Comparison of ENCODE assay signal across 20 mouse cellular contexts in the genomic region with DNA sequence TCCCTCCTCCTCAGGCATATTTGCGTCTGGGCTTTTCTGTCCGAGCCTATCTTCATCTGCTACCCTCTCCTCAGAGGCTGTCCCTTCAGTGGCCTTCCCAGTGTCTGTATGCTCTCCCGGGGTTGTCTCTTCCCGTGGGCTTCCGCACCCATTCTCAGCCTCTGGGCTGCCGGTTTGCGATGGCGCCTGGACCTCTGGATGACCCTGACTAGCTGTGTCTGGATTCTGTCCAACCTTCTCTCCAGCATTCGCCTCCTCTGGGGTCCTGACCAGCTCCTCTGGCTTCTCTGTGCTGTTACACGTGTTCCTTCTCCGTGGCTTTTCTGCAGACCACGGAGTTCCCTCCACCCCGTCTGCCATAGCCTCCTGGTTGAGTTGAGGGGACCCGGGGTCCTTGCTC. TPM values are rescaled to one million over a fixed set of nuclear protein-coding genes. Genes with fewer than 3 reads are reported as not detected.
DNase-seq lines count a peak whose midpoint lies in the region; ATAC-seq and TF ChIP-seq lines count a peak whose summit lies in the region.
"Had no signal": no experiment of that assay in that cellular context is flagged by ENCODE, and none has a peak within 500 bp of the region (broad histone marks: within the 10 kb centered on the region; RNA-seq: fewer than 3 reads in every experiment).

No protein-coding gene starts in this region.

- H3K4me3 ChIP-seq in heart, embryonic 15.5 days, result no peak overlapping the region
- no peak overlapping the region for H3K4me3 ChIP-seq in kidney, embryonic 14.5 days (ENCODE audit: low read length)
- H3K4me3 ChIP-seq in lung, postnatal 0 days (ENCODE audit: low read depth, low read length), result no peak overlapping the region
- H3K4me3 ChIP-seq: embryonic facial prominence, embryonic 12.5 days; erythroblast, embryonic 14.5 days; forebrain, embryonic 13.5 days; hindbrain, embryonic 10.5 days; limb, embryonic 10.5 days; midbrain, embryonic 10.5 days; stomach, embryonic 15.5 days had no signal

- 33% methylated on average over 14 of the region's 14 CpGs for WGBS in heart, embryonic 15.5 days
- 71% methylated on average over 14 of the region's 14 CpGs for WGBS in kidney, embryonic 14.5 days
- 57% methylated on average over 14 of the region's 14 CpGs for WGBS in lung, postnatal 0 days

- no peaks in the 10 kb centered on the region for H3K27me3 ChIP-seq in heart, embryonic 15.5 days
- H3K27me3 ChIP-seq in kidney, embryonic 14.5 days (ENCODE audit: control insufficient read depth, insufficient read depth, low read length), result no peaks in the 10 kb centered on the region
- no peaks in the 10 kb centered on the region for H3K27me3 ChIP-seq in lung, postnatal 0 days (replicated peaks; ENCODE audit: insufficient read depth, low read length)
- H3K27me3 ChIP-seq: embryonic facial prominence, embryonic 12.5 days; forebrain, embryonic 13.5 days; stomach, embryonic 15.5 days had no signal

- no peak overlapping the region for H3K9ac ChIP-seq in heart, embryonic 15.5 days
- no peak overlapping the region for H3K9ac ChIP-seq in kidney, embryonic 14.5 days (ENCODE audit: low read depth, low read length)
- H3K9ac ChIP-seq in lung, postnatal 0 days (replicated peaks; ENCODE audit: low read depth), result no peak overlapping the region
- H3K9ac ChIP-seq: embryonic facial prominence, embryonic 12.5 days; forebrain, embryonic 13.5 days; stomach, embryonic 15.5 days had no signal

- no peaks in the 10 kb centered on the region for H3K9me3 ChIP-seq in heart, embryonic 15.5 days (replicated peaks)
- H3K9me3 ChIP-seq in kidney, embryonic 14.5 days (ENCODE audit: control insufficient read depth, low read length), result no peaks in the 10 kb centered on the region
- H3K9me3 ChIP-seq in lung, postnatal 0 days (ENCODE audit: low read length), result no peaks in the 10 kb centered on the region
- H3K9me3 ChIP-seq: embryonic facial prominence, embryonic 12.5 days; forebrain, embryonic 13.5 days; G1E; hindbrain, embryonic 10.5 days; limb, embryonic 10.5 days; midbrain, embryonic 10.5 days; stomach, embryonic 15.5 days had no signal

- DNase-seq in heart, postnatal 25 days (ENCODE audit: low spot score), result no peak
- peak; percentile 57 for DNase-seq in kidney, postnatal 14 days
- no peak for DNase-seq in lung, postnatal 0 days (ENCODE audit: low spot score)
- DNase-seq in lung, postnatal 14 days, result no peak
- DNase-seq in kidney, postnatal 4 days, result peak; percentile 37 to 54
- no peak for DNase-seq in frontal cortex, postnatal 14 days (ENCODE audit: low spot score in 2 of 2)
- DNase-seq: gastrocnemius, postnatal 25 days; retina, postnatal 1 day had no signal

- TF ChIP-seq CTCF in lung, postnatal 0 days (IDR thresholded peaks at IDR 0.05), result no peak

- H3K27ac ChIP-seq in heart, embryonic 15.5 days, result peak overlapping the region; percentile 59
- H3K27ac ChIP-seq in kidney, embryonic 14.5 days (ENCODE audit: low read depth, low read length), result no peak overlapping the region
- no peak overlapping the region for H3K27ac ChIP-seq in lung, postnatal 0 days (ENCODE audit: low read length)
- H3K27ac ChIP-seq: embryonic facial prominence, embryonic 12.5 days; forebrain, embryonic 13.5 days; hindbrain, embryonic 10.5 days; hindbrain, postnatal 0 days; limb, embryonic 10.5 days; macrophage; midbrain, embryonic 10.5 days; stomach, embryonic 15.5 days had no signal

- intact Hi-C loops in heart, postnatal 25 days (cut with DNase I), result loop anchor here (5.0 kb wide), 1 partner anchor 297 kb away; no protein-coding TSS in a partner anchor

- peaks cover 29% of the 10 kb centered on the region for H3K4me1 ChIP-seq in heart, embryonic 15.5 days (replicated peaks)
- 0 out of 2 replicates have a peak, but pooled peaks cover 3% of the 10 kb centered on the region for H3K4me1 ChIP-seq in kidney, embryonic 14.5 days (ENCODE audit: control insufficient read depth, insufficient read depth, low read length)
- H3K4me1 ChIP-seq in lung, postnatal 0 days (ENCODE audit: insufficient read depth, low read depth, low read length), result no peaks in the 10 kb centered on the region
- H3K4me1 ChIP-seq: embryonic facial prominence, embryonic 12.5 days; forebrain, embryonic 13.5 days; midbrain, embryonic 10.5 days had no signal

- peaks cover 64% of the 10 kb centered on the region for H3K36me3 ChIP-seq in heart, embryonic 15.5 days
- H3K36me3 ChIP-seq in kidney, embryonic 14.5 days (ENCODE audit: control insufficient read depth, insufficient read depth, low read length), result peaks cover 50% of the 10 kb centered on the region
- peaks cover 19% of the 10 kb centered on the region; the same call in 1 of the 2 replicates for H3K36me3 ChIP-seq in lung, postnatal 0 days (ENCODE audit: insufficient read depth, low read length)
- H3K36me3 ChIP-seq: hindbrain, embryonic 10.5 days; midbrain, embryonic 10.5 days had no signal

- no peak overlapping the region for H3K4me2 ChIP-seq in heart, embryonic 15.5 days
- H3K4me2 ChIP-seq in kidney, embryonic 14.5 days (replicated peaks; ENCODE audit: low read depth, low read length), result no peak overlapping the region
- H3K4me2 ChIP-seq in lung, postnatal 0 days (replicated peaks; ENCODE audit: low read depth, low read length), result no peak overlapping the region
- H3K4me2 ChIP-seq: embryonic facial prominence, embryonic 12.5 days; forebrain, embryonic 13.5 days; stomach, embryonic 15.5 days had no signal

- ATAC-seq in heart, embryonic 15.5 days (replicated peaks; ENCODE audit: insufficient number of reproducible peaks, insufficient read depth, low FRiP score, low read depth), result no peak
- ATAC-seq in kidney, embryonic 14.5 days (ENCODE audit: low FRiP score, low TSS enrichment), result no peak
- 0 out of 2 replicates have a peak, but pooled peaks have one; percentile 19 for ATAC-seq in lung, postnatal 0 days
- ATAC-seq: forebrain, embryonic 13.5 days; hindbrain, postnatal 0 days had no signal

- no peak for TF ChIP-seq EP300 in lung, postnatal 0 days (IDR thresholded peaks at IDR 0.05)

RNA-seq across cellular contexts. Expression of a gene that starts 21.1 kb away (rescaled TPM):
- polyA plus RNA-seq in heart, embryonic 15.5 days (2015; fragmentation: Nextera tagmentation; extraction: Ambion mirVana), result 89.9 and 105 TPM in 2 replicates
- total RNA-seq in heart, postnatal 25 days (2021), result 10 to 100 TPM; 20.8 to 20.9 TPM
- 196 and 253 TPM in 2 replicates for polyA plus RNA-seq in kidney, embryonic 14.5 days (2014; fragmentation: Nextera tagmentation; extraction: Ambion mirVana)
- polyA plus RNA-seq in lung, postnatal 0 days (2015; fragmentation: Nextera tagmentation; extraction: Ambion mirVana), result 136 and 149 TPM in 2 replicates

RNA-seq across cellular contexts. Expression of a gene that starts 54.1 kb away (rescaled TPM):
- polyA plus RNA-seq in heart, embryonic 15.5 days (2015; fragmentation: Nextera tagmentation; extraction: Ambion mirVana), result 90.4 and 98.4 TPM in 2 replicates
- 10 to 100 TPM; 79.6 to 81.5 TPM for total RNA-seq in heart, postnatal 25 days (2021)
- polyA plus RNA-seq in kidney, embryonic 14.5 days (2014; fragmentation: Nextera tagmentation; extraction: Ambion mirVana), result 29.4 and 44.4 TPM in 2 replicates
- 49.6 and 54.4 TPM in 2 replicates for polyA plus RNA-seq in lung, postnatal 0 days (2015; fragmentation: Nextera tagmentation; extraction: Ambion mirVana)

Comparison
In these comparisons a context has a peak if more than half of its experiments do, and no peak if none do; other contexts are left out.
1. DNase-seq: peak in kidney, postnatal 14 days (single experiment) and kidney, postnatal 4 days (2 of 2); none in heart, postnatal 25 days (single experiment), lung, postnatal 0 days (single experiment), lung, postnatal 14 days (single experiment) and frontal cortex, postnatal 14 days (0 of 2).